Mouse (Mus musculus) embryo, embryonic 11 days (tissue): ENCODE measurements around the gene Ccdc80.
A peak's percentile ranks its signal among the peaks of the same experiment; 100 is the strongest.

Experiments used
- DNase-seq: peaks from one replicate; pipeline ENCODE4 v3.0.0-alpha.2; 2015

The Ccdc80 gene

GRCm38 (mm10) chr16:45093137-45093731, at the start of gene Ccdc80:
Gene Ccdc80 (plus strand): TSS chr16:45093402.
- peak; percentile 62 for DNase-seq

- no peak for DNase-seq
Measured at GRCm38 (mm10) chr16:45044844-45045243, 48.4 kb upstream of the Ccdc80 start.

- no peak for DNase-seq
Measured at GRCm38 (mm10) chr16:45057222-45057621, 36.0 kb upstream of the Ccdc80 start.

- DNase-seq: no peak
Measured at GRCm38 (mm10) chr16:45057922-45058321, 35.3 kb upstream of the Ccdc80 start.

GRCm38 (mm10) chr16:45061140-45061539, 32.1 kb upstream of the Ccdc80 start:
- no peak for DNase-seq

- DNase-seq: no peak
Measured at GRCm38 (mm10) chr16:45070383-45071083, 22.7 kb upstream of the Ccdc80 start.

- no peak for DNase-seq
Measured at GRCm38 (mm10) chr16:45071424-45071823, 21.8 kb upstream of the Ccdc80 start.

GRCm38 (mm10) chr16:45077517-45078080, 15.6 kb upstream of the Ccdc80 start:
- no peak for DNase-seq

GRCm38 (mm10) chr16:45079322-45079721, 13.9 kb upstream of the Ccdc80 start:
- no peak for DNase-seq

- no peak for DNase-seq
Measured at GRCm38 (mm10) chr16:45088842-45089241, 4.4 kb upstream of the Ccdc80 start.

GRCm38 (mm10) chr16:45090005-45090404, 3.2 kb upstream of the Ccdc80 start:
- peak; percentile 90 for DNase-seq

- DNase-seq: peak; percentile 52
Measured at GRCm38 (mm10) chr16:45094136-45094756, 1.0 kb downstream of the Ccdc80 start.

- DNase-seq: no peak
Measured at GRCm38 (mm10) chr16:45095030-45095429, 1.8 kb downstream of the Ccdc80 start.

GRCm38 (mm10) chr16:45095561-45096482, 2.6 kb downstream of the Ccdc80 start:
- no peak for DNase-seq

- no peak for DNase-seq
Measured at GRCm38 (mm10) chr16:45097467-45097866, 4.3 kb downstream of the Ccdc80 start.

- peak; percentile 41 for DNase-seq
Measured at GRCm38 (mm10) chr16:45098186-45098885, 5.1 kb downstream of the Ccdc80 start.

- no peak for DNase-seq
Measured at GRCm38 (mm10) chr16:45098886-45099210, 5.6 kb downstream of the Ccdc80 start.

- DNase-seq: no peak
Measured at GRCm38 (mm10) chr16:45100892-45101291, 7.7 kb downstream of the Ccdc80 start.

- no peak for DNase-seq
Measured at GRCm38 (mm10) chr16:45104993-45105392, 11.8 kb downstream of the Ccdc80 start.

- no peak for DNase-seq
Measured at GRCm38 (mm10) chr16:45108203-45108878, 15.1 kb downstream of the Ccdc80 start.

- peak; percentile 43 for DNase-seq
Measured at GRCm38 (mm10) chr16:45110498-45110897, 17.3 kb downstream of the Ccdc80 start.

GRCm38 (mm10) chr16:45117200-45117599, 24.0 kb downstream of the Ccdc80 start:
- no peak for DNase-seq
